Mouse (Mus musculus): ENCODE data around the gene Plod1.

Gene Plod1

GRCm38 (mm10) chr4:147938148-147939096 is 1.9 kb upstream of the Plod1 start:
- no peak for DNase-seq (ENCODE audit: low read depth, low spot score)

GRCm38 (mm10) chr4:147937486-147937885 is 919 bp upstream of the Plod1 start:
- no peak for DNase-seq (ENCODE audit: low read depth, low spot score)

- DNase-seq (ENCODE audit: low read depth, low spot score) = no peak
Observed at GRCm38 (mm10) chr4:147937021-147937420, 454 bp upstream of the Plod1 start.

GRCm38 (mm10) chr4:147935904-147936303 is 663 bp downstream of the Plod1 start:
- DNase-seq (ENCODE audit: low read depth, low spot score) = peak; percentile 27

- no peak for DNase-seq (ENCODE audit: low read depth, low spot score)
Observed at GRCm38 (mm10) chr4:147934611-147935010, 2.0 kb downstream of the Plod1 start.

- DNase-seq (ENCODE audit: low read depth, low spot score) = no peak
Observed at GRCm38 (mm10) chr4:147934134-147934533, 2.4 kb downstream of the Plod1 start.

- no peak for DNase-seq (ENCODE audit: low read depth, low spot score)
Observed at GRCm38 (mm10) chr4:147930946-147931345, 5.6 kb downstream of the Plod1 start.

GRCm38 (mm10) chr4:147928540-147928939 is 8.0 kb downstream of the Plod1 start:
- no peak for DNase-seq (ENCODE audit: low read depth, low spot score)

GRCm38 (mm10) chr4:147928136-147928535 is 8.4 kb downstream of the Plod1 start:
- DNase-seq (ENCODE audit: low read depth, low spot score) = no peak

- DNase-seq (ENCODE audit: low read depth, low spot score) = peak; percentile 31
Observed at GRCm38 (mm10) chr4:147927705-147928104, 8.9 kb downstream of the Plod1 start.

GRCm38 (mm10) chr4:147922341-147922740 is 14.2 kb downstream of the Plod1 start:
- DNase-seq (ENCODE audit: low read depth, low spot score) = no peak

GRCm38 (mm10) chr4:147920973-147921372 is 15.6 kb downstream of the Plod1 start:
- DNase-seq (ENCODE audit: low read depth, low spot score) = no peak

GRCm38 (mm10) chr4:147918459-147919121 is 18.0 kb downstream of the Plod1 start:
- peak; percentile 72 for DNase-seq (ENCODE audit: low read depth, low spot score)

GRCm38 (mm10) chr4:147909486-147909885 is 27.1 kb downstream of the Plod1 start:
- DNase-seq (ENCODE audit: low read depth, low spot score) = no peak

GRCm38 (mm10) chr4:147906230-147906629 is 30.3 kb downstream of the Plod1 start:
- DNase-seq (ENCODE audit: low read depth, low spot score) = peak; percentile 99

GRCm38 (mm10) chr4:147905090-147905659 is 31.4 kb downstream of the Plod1 start:
- no peak for DNase-seq (ENCODE audit: low read depth, low spot score)

- peak; percentile 85 for DNase-seq (ENCODE audit: low read depth, low spot score)
Observed at GRCm38 (mm10) chr4:147904313-147905089, 32.1 kb downstream of the Plod1 start, which contains the start of gene Mfn2. TSS of gene Mfn2 (minus strand) at chr4:147904704.

- DNase-seq (ENCODE audit: low read depth, low spot score) = no peak
Observed at GRCm38 (mm10) chr4:147903601-147904000, 33.0 kb downstream of the Plod1 start.

GRCm38 (mm10) chr4:147902906-147903500 is 33.6 kb downstream of the Plod1 start:
- DNase-seq (ENCODE audit: low read depth, low spot score) = no peak

- DNase-seq (ENCODE audit: low read depth, low spot score) = no peak
Observed at GRCm38 (mm10) chr4:147900452-147900851, 36.1 kb downstream of the Plod1 start.

- DNase-seq (ENCODE audit: low read depth, low spot score) = no peak
Observed at GRCm38 (mm10) chr4:147897348-147897747, 39.2 kb downstream of the Plod1 start.
